Mouse (Mus musculus) ES-E14 (cell line): ENCODE results near the gene Dolk.

Experiments used
- HCFC1 ChIP-seq: IDR thresholded peaks from 2 replicates; pipeline ENCODE4 v1.6.1; 2012; ENCODE audit warnings: low read length, inconsistent platforms, borderline replicate concordance; ENCODE audit not compliant: insufficient read depth
- MAFK ChIP-seq: IDR thresholded peaks from 2 replicates; pipeline ENCODE4 v1.6.1; 2014; ENCODE audit warnings: mild to moderate bottlenecking, low read depth, low read length, inconsistent platforms; ENCODE audit not compliant: insufficient read depth
- ZNF384 ChIP-seq: IDR thresholded peaks from 2 replicates; pipeline ENCODE4 v1.6.1; 2012; ENCODE audit warnings: low read depth, low read length, inconsistent platforms

DNA sequence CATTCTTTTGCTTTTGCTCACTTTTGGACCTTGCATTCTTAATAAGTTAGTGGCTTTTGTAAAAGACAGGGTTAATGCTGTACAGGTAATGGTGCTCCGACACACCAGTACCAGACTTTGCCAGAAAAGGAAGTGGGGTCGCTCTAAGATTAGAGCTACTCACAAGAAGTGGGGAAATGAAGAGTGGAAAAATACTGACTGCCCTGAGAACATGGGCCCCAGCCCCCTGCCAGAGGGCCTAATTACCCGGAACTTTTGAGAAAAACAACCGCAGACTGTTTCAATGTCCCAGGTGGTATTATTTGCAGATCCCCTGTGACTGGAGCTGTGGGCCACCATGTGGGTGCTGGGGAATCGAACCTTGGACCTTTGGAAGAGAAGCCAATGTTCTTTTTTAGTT, 50.5 kb downstream of the Dolk start:
- TF ChIP-seq MAFK (no peak), HCFC1 (no peak), ZNF384 (no peak)
